Mouse (Mus musculus) B cell, adult 62 days (primary cell): ENCODE data around the gene Gm44. TPM values are rescaled to one million over a fixed set of nuclear protein-coding genes. Genes with fewer than 3 reads are reported as not detected.

ENCODE experiments used
- total RNA-seq: library from RNA; stranded (reverse); gene quantifications from 4 replicates; pipeline ENCODE4 v1.2.4, GENCODE M21; 2023

Gene Gm44
- not detected in 4 replicates for total RNA-seq

GRCm38 (mm10) chrX:90891842-90892241, at the start of gene Gm44:
TSS of gene Gm44 (plus strand) at chrX:90892142.

